Mouse (Mus musculus) liver, embryonic 12.5 days (tissue): ENCODE results near the gene Kcnk7. TPM values are rescaled to one million over a fixed set of nuclear protein-coding genes. Genes with fewer than 3 reads are reported as not detected.

ENCODE experiments used
- ATAC-seq: fragments of 200-750 bp; cut with Nextera tagmentation; 2 replicates; pipeline ENCODE4 v1.8.0; 2017; ENCODE audit warnings: moderate number of reproducible peaks, mild to moderate bottlenecking, moderate library complexity
- H3K27ac ChIP-seq: fragments of 300-500 bp; sonication (generic); 2 replicates; pipeline ENCODE4 v1.5.1; 2016; ENCODE audit warnings: mild to moderate bottlenecking
- H3K27me3 ChIP-seq: fragments of 300-500 bp; sonication (generic); replicated peaks from 2 replicates; pipeline ENCODE4 v1.6.1; 2016; ENCODE audit warnings: mild to moderate bottlenecking, moderate library complexity
- H3K36me3 ChIP-seq: fragments of 300-500 bp; sonication (generic); 2 replicates; pipeline ENCODE4 v1.6.1; 2016; ENCODE audit warnings: mild to moderate bottlenecking, moderate library complexity
- H3K4me1 ChIP-seq: fragments of 300-500 bp; sonication (generic); 2 replicates; pipeline ENCODE4 v1.6.1; 2016
- H3K4me2 ChIP-seq: fragments of 300-500 bp; sonication (generic); 2 replicates; pipeline ENCODE4 v1.6.1; 2016; ENCODE audit warnings: mild to moderate bottlenecking, moderate library complexity
- H3K4me3 ChIP-seq: fragments of 300-500 bp; sonication (generic); 2 replicates; pipeline ENCODE4 v1.5.1; 2016; ENCODE audit warnings: mild to moderate bottlenecking, moderate library complexity
- H3K9ac ChIP-seq: fragments of 300-500 bp; sonication (generic); 2 replicates; pipeline ENCODE4 v1.6.1; 2016; ENCODE audit warnings: mild to moderate bottlenecking, moderate library complexity
- H3K9me3 ChIP-seq: fragments of 300-500 bp; sonication (generic); replicated peaks from 2 replicates; pipeline ENCODE4 v1.6.1; 2016; ENCODE audit warnings: mild to moderate bottlenecking, moderate library complexity
- WGBS: fragments of 180-500 bp; shearing (Covaris S2); methylation state at CpG from one replicate; pipeline ENCODE4 v1.1.7; 2016; ENCODE audit not compliant: insufficient replicate concordance; 5-methylcytosine and 5-hydroxymethylcytosine counted together
- polyA plus RNA-seq: library from polyadenylated mRNA; unstranded; fragments of >200 nt; fragmentation: Nextera tagmentation; extraction: Ambion mirVana; gene quantifications from 2 replicates; pipeline ENCODE4 v1.2.1, GENCODE M21; 2016

Kcnk7 gene
- polyA plus RNA-seq, 1 experiment from 2014 or later, result 0.19 TPM

DNA sequence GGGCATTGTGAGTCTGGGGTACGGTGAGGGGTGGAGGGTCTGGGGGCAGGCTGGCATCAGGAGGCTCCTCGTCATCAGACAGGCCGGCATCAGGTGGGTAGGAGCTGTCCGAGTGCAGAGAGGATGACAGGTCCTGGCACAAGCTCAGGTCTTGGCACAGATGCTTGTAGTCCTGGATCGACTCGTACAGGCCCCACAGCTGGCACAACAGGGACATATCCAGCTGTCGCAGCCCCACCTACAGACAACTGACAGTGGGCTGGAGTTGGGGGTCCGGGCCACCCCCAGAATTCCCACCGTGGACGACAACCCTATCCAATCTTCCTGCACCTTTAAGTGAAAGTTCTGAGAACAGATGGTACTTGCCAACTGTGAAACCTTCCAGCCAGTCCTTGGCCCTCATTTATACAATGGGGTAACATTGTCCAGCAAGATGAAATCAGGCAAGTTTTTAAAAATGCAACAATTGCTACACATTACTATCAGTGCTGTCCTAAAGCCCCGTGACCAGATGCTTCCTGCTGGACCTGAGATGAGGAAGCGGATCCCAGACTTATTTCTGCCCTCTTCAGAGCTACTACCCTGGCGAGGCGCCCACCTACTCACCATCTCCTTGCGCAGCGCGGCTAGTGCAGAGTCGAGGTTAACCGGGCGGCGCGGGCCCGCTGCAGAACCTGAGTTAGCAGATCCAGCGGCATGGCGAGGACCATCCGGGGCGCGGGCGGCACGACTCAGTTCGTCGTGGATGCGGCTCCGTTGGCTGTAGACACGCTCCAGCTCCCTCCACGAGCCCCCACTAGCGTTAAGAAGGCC, 24.7 kb downstream of the Kcnk7 start:
- no peak for ATAC-seq
- peak overlapping the region; percentile 92 for H3K4me2 ChIP-seq
- WGBS, result 12% methylated on average over 37 of the region's 37 CpGs
- peaks cover 17% of the 10 kb centered on the region for H3K36me3 ChIP-seq
- H3K27ac ChIP-seq, result peak overlapping the region; percentile 97
- peak overlapping the region; percentile 87 for H3K4me3 ChIP-seq
- H3K9ac ChIP-seq, result peak overlapping the region; percentile 98
- H3K9me3 ChIP-seq, result no peaks in the 10 kb centered on the region
- 0 out of 2 replicates have a peak, but pooled peaks cover 3% of the 10 kb centered on the region for H3K27me3 ChIP-seq
- peaks cover 68% of the 10 kb centered on the region for H3K4me1 ChIP-seq

DNA sequence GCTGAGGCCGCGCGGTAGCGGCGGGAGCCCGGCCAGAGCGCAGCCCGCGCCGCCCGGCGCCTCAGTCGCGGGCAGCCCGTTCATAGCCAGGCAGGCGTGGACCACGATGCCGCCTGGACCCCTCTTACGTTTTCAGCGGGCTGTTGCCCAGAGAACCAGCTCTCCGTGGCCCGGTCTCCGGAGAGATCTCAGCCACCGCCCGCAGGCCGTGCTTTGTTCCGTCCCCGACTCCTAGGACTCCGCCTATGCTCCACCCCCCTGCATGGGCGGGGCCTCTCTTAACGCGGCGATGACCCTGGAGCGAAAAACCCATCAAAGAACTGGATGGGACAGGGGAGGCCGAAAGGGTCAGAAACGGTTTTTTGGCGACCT, 25.3 kb downstream of the Kcnk7 start, which contains the start of gene Fam89b:
Fam89b (minus strand) TSS at position 210 of the 372 bp plus-strand sequence.
- Histone ChIP-seq H3K9me3 (no peaks in the 10 kb centered on the region), H3K4me2 (peak within 1 kb of the TSS; percentile 92), H3K36me3 (peaks cover 11% of the 10 kb centered on the region), H3K27ac (peak within 1 kb of the TSS; percentile 97), H3K4me1 (peaks cover 62% of the 10 kb centered on the region), H3K9ac (peak within 1 kb of the TSS; percentile 98), H3K4me3 (peak within 1 kb of the TSS; percentile 87), H3K27me3 (peaks cover 9% of the 10 kb centered on the region; the same call in 1 of the 2 replicates)
- ATAC-seq, result peak; percentile 62
- under 1% methylated on average over 37 of the region's 37 CpGs for WGBS

DNA sequence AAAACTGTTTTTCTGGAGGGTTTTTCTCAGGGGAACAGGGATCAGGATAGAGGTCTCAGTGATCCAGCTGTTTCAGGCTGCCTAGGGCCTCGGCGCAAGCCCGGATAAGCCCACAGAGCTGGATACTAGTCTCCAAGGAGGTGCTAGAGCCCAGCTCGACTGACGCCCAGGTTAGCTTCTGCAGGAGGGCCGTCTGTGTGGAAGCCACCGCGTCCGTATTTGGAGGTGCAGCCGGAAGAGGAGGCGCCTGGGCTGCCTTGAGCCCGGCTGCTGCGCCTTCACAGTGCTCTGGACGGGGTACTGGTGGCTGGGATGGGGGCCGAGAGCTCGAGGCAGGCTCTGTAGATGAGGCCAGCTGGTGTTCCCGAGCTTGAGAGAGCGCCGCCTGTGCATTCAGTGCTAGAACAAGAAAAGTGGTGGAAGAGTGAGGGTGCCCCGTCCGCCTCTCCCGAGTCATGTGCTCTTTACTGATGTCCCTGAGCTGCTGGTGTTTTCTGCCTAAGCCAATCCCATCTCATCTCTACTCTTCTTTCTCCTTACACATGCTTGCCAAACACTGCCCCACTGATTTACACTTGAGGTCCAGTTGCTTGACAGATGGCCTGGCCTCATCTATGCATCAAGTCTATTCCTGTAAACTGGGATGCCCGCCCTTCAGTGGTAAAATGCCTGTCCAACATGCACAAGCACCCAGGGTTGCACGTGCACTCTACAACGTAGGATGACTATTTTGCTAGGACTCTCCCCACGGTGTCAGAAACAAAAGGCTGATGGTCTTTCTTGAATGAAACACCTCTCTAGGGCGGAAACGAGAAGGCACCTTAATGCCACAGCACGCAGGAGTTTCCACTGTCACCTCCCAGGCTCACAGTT, 26.4 kb downstream of the Kcnk7 start:
- Histone ChIP-seq H3K4me2 (peak overlapping the region; percentile 92), H3K4me3 (peak overlapping the region; percentile 73), H3K27me3 (peaks cover 20% of the 10 kb centered on the region), H3K27ac (peak overlapping the region; percentile 55), H3K9ac (peak overlapping the region; percentile 79), H3K9me3 (no peaks in the 10 kb centered on the region), H3K36me3 (peaks cover 10% of the 10 kb centered on the region), H3K4me1 (peaks cover 53% of the 10 kb centered on the region)
- no peak for ATAC-seq
- 65% methylated on average over 29 of the region's 29 CpGs for WGBS

DNA sequence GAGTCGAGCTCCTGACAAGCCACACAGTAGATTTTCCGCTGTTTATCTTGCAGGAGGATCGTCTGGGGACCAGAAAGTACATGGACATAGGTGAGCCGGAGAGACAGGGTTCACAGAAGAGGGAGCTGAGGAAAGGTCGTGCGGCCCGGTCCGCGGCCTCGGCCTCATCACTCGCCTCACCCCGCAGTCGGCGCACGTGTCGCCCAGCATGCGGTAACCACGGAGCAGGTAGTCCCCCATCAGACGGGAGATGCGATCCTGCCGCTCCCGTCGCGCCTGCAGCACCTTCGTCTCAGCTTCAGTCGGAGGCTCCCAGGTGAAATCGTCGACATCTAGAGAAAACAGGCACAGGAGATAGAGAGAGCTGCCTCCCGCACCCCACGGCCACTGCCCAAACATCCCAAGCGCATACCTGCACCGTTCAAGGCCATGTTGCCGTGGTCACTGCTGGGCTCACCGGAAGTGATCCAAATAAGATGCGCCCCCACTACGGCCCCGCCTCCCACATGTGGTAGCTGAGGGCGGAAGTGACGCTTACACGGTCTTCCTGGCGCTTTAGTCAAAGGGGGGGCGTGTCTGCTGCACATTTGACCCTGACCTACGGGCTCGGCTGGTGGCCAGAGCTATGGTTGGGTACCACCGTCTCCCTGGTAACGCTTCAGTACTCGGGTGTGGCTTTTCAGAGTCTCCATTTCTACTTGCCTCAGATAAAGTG, 27.3 kb downstream of the Kcnk7 start:
- peak overlapping the region; percentile 55 for H3K27ac ChIP-seq
- peaks cover 53% of the 10 kb centered on the region for H3K4me1 ChIP-seq
- ATAC-seq, result peak; percentile 46

DNA sequence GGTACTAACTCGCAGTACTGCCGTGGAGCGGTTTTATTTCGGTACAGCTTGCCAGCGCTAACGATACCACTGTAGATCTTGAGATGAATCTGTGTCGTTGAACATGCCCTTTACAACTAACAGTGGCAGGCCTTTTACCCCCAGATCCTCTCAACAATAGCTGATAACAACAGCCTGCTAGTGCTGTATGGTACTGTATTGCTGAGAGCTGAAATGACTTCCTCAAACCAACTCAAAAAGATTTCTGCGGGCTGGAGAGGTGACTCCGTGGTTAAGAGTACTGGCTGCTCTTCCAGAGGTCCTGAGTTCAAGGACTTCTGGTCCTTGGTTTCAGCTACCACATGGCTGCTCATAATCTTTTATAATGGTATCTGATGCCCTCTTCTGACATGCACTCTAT, 30.2 kb downstream of the Kcnk7 start:
- no peak overlapping the region for H3K27ac ChIP-seq
- H3K36me3 ChIP-seq, result peaks cover 6% of the 10 kb centered on the region
- H3K4me3 ChIP-seq, result no peak overlapping the region
- ATAC-seq, result no peak
- peaks cover 27% of the 10 kb centered on the region for H3K4me1 ChIP-seq
- H3K9me3 ChIP-seq, result no peaks in the 10 kb centered on the region
- WGBS, result 60% methylated on average over 9 of the region's 9 CpGs
- H3K9ac ChIP-seq, result no peak overlapping the region
- no peak overlapping the region for H3K4me2 ChIP-seq
- peaks cover 55% of the 10 kb centered on the region for H3K27me3 ChIP-seq

More for the DNA sequence above, 27.3 kb downstream of the Kcnk7 start:
- Histone ChIP-seq H3K27me3 (peaks cover 29% of the 10 kb centered on the region), H3K4me2 (peak overlapping the region; percentile 92), H3K36me3 (peaks cover 10% of the 10 kb centered on the region), H3K9me3 (no peaks in the 10 kb centered on the region), H3K4me3 (peak overlapping the region; percentile 73), H3K9ac (peak overlapping the region; percentile 79)
- under 1% methylated on average over 47 of the region's 47 CpGs for WGBS

DNA sequence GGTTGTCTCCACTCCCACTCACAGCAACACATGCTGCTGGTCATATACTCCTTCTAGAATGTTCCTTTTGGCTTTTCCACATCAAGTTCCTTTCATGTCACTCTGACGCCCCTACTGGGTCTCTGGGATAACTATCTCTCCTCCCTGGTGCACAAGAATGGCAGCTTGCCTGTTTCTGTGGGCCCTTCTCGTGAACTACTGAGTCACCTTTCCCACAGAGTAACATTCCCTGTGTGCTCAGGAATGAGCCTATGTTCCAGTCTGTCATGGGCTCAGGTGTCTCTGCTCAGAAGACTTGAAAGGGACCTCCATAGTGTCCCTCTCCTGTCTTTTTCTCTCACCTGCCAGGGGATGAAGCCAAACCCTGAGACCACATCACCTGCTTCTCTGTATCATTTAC, 35.3 kb downstream of the Kcnk7 start:
- H3K27me3 ChIP-seq, result peaks cover 97% of the 10 kb centered on the region
- no peak overlapping the region for H3K4me2 ChIP-seq
- ATAC-seq, result no peak
- 27% methylated on average over 2 of the region's 2 CpGs for whole genome bisulfite sequencing
- no peak overlapping the region for H3K27ac ChIP-seq
- H3K4me1 ChIP-seq, result peaks cover 23% of the 10 kb centered on the region; the same call in 1 of the 2 replicates
- H3K9ac ChIP-seq, result no peak overlapping the region
- H3K9me3 ChIP-seq, result no peaks in the 10 kb centered on the region
- no peaks in the 10 kb centered on the region for H3K36me3 ChIP-seq
- no peak overlapping the region for H3K4me3 ChIP-seq

DNA sequence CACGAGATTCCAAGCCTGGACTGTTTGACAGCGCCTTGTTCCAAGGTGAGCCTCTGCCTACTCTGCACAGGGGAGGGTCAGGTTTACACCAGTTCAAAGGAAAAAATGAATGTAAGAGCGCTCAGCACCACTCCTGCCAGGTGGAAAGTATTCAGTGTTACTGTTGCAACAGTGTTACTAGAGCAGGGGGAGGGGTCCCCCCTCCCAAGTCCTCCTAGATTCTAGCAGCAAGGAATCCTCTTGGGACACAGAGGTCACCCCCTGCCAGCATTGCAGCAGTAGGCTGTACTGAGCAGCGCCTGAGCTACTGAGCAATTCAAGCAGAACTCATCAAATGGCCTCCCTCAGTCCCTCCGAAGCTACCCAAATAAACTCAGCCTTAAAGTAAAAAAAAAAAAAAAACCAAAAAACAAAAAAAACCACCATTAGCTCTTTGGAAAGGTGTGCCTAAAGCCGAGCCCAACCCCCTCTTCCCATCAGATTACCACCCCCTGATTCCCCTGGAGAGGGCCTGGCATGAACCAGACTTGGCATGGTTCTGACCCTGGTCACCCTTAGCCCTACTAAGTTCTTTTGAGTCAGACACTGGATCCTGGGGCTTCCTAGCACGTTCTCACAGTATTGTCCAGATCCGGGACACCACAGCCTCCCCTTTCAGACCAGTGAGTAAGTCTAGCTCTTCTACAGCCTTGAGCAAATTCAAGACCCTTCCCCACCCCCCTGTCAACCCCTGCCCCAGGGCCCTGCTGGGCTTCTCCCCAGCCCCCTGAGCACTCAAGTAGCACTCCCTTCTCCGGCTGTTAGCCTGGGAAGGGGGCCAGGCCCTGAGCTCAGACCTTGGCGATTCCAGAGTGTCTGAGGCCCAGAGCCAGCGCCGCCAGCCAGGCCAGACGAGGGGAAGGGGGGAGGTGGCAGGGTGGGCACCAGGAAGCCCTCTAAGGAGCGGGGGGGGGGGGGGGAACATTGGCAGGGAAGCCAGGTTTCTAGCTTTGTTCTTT, 36.5 kb downstream of the Kcnk7 start, which contains the start of gene Ltbp3:
Ltbp3 (plus strand) TSS at position 585 of the 998 bp plus-strand sequence.
- Histone ChIP-seq H3K4me2 (peak within 1 kb of the TSS; percentile 69), H3K4me3 (peak within 1 kb of the TSS; percentile 54), H3K36me3 (no peaks in the 10 kb centered on the region), H3K9ac (peak within 1 kb of the TSS; percentile 62), H3K27ac (peak within 1 kb of the TSS; percentile 45; the same call in 1 of the 2 replicates), H3K9me3 (no peaks in the 10 kb centered on the region), H3K4me1 (peaks cover 27% of the 10 kb centered on the region), H3K27me3 (peaks cover 97% of the 10 kb centered on the region)
- WGBS, result 40% methylated on average over 14 of the region's 14 CpGs
- no peak for ATAC-seq

DNA sequence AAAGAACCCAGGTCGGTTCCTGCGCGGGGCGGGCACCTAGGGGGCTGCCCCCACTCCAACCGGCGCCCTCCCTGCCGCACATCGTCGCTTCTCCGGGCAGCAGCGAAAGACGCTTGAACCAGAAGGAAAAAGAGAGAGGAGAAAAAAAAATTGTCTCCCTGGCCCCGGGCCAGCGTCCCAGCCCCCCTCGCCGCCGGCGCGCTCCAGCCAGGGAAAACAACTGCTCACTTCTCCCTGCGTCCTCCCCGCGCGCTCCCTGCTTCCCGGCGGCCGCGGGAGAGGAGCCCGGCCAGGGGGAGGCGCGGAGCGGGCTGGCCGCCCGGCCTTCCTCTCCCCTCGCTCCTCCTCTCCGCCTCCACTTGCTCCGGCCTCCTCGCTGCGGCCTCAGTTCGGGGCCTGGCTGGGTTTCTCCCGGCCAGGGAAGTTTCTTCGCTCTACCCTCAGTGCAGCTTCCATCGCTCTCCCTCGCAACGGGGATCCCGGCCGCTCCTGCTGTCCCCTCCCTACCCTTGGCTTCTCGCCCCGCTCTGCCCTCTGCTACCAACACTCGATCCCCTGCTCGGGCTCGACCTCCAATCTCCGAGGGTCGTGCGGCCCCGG, 37.6 kb downstream of the Kcnk7 start:
- no peak for ATAC-seq
- Histone ChIP-seq H3K4me3 (peak overlapping the region; percentile 54), H3K27me3 (peaks cover 97% of the 10 kb centered on the region), H3K4me1 (peaks cover 38% of the 10 kb centered on the region), H3K36me3 (no peaks in the 10 kb centered on the region), H3K9me3 (no peaks in the 10 kb centered on the region), H3K27ac (no peak overlapping the region), H3K4me2 (peak overlapping the region; percentile 69), H3K9ac (peak overlapping the region; percentile 62)
- under 1% methylated on average over 55 of the region's 55 CpGs for WGBS

DNA sequence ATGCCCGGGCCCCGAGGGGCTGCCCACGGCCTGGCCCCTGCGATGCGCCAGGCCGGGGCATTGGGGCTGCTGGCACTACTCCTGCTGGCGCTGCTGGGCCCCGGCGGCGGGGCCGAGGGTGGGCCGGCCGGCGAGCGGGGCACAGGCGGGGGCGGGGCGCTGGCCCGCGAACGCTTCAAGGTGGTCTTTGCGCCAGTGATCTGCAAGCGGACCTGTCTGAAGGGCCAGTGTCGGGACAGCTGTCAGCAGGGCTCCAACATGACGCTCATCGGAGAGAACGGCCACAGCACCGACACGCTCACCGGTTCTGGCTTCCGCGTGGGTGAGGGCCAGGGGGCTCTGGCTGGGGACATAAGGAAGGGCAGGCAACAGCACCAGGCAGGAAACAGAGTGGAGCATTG, 38.1 kb downstream of the Kcnk7 start:
- Histone ChIP-seq H3K4me1 (peaks cover 43% of the 10 kb centered on the region), H3K27me3 (peaks cover 97% of the 10 kb centered on the region), H3K27ac (no peak overlapping the region), H3K4me3 (peak overlapping the region; percentile 54), H3K4me2 (peak overlapping the region; percentile 69), H3K9me3 (no peaks in the 10 kb centered on the region), H3K9ac (peak overlapping the region; percentile 62), H3K36me3 (no peaks in the 10 kb centered on the region)
- ATAC-seq, result no peak
- WGBS, result 8% methylated on average over 32 of the region's 32 CpGs

DNA sequence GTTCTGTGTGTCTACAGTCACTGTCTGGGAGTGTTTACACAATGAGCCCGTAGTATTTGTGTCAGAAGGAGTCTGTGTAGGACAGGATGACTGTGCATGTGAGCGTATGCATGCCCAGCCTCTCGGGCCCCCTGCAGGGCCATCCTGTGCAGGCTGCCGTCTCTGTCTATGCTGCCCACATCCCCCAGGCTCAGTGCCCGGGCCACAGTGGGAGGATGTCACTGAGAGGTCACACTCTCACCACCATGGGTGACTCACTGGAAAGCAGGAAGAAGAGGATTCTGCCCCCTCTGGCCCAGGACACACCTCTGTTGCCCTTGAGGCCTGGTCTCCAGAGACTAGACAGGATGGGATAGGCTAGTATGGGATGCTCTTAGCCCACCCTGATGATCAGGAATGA, 39.4 kb downstream of the Kcnk7 start:
- Histone ChIP-seq H3K9me3 (no peaks in the 10 kb centered on the region), H3K4me3 (no peak overlapping the region), H3K9ac (no peak overlapping the region), H3K36me3 (no peaks in the 10 kb centered on the region), H3K27me3 (peaks cover 100% of the 10 kb centered on the region), H3K4me2 (no peak overlapping the region), H3K4me1 (peaks cover 47% of the 10 kb centered on the region), H3K27ac (no peak overlapping the region)
- ATAC-seq, result no peak
- WGBS, result 51% methylated on average over 5 of the region's 5 CpGs
